Mouse (Mus musculus) gastrocnemius, postnatal 4 days (tissue): ENCODE results near the gene Col6a6. TPM values are rescaled to one million over a fixed set of nuclear protein-coding genes. Genes with fewer than 3 reads are reported as not detected.
"Not testable (repeated sequence)": the region's sequence is repeated elsewhere in the genome, so short reads cannot be mapped to it uniquely, and the experiment has no call there.

Experiments
- DNase-seq, 2 experiments: peaks; one replicate each; pipeline ENCODE4 v3.0.0; 2021 to 2022; ENCODE audit warnings: low spot score in 2 of 2, mixed read lengths in 2 of 2
- long read RNA-seq, 2 experiments: library from polyadenylated mRNA; stranded (forward); transcript quantifications; one replicate each; pipeline ENCODE4 v2.0.0; 2021
- total RNA-seq, 2 experiments: library from RNA; stranded (reverse); gene quantifications; 2 replicates each; pipeline ENCODE4 v1.2.3; 2021

Gene Col6a6
- 100 to 1,000 TPM; 102 to 105 TPM for total RNA-seq
- long read RNA-seq, experiment 1, partial matches to known transcripts: 9 of 15 reads
- long read RNA-seq, experiment 1, other reads (novel, unspliced or antisense): 6 of 15 reads
- long read RNA-seq, experiment 2, partial matches to known transcripts: 8 of 15 reads
- long read RNA-seq, experiment 2, other reads (novel, unspliced or antisense): 7 of 15 reads

DNA sequence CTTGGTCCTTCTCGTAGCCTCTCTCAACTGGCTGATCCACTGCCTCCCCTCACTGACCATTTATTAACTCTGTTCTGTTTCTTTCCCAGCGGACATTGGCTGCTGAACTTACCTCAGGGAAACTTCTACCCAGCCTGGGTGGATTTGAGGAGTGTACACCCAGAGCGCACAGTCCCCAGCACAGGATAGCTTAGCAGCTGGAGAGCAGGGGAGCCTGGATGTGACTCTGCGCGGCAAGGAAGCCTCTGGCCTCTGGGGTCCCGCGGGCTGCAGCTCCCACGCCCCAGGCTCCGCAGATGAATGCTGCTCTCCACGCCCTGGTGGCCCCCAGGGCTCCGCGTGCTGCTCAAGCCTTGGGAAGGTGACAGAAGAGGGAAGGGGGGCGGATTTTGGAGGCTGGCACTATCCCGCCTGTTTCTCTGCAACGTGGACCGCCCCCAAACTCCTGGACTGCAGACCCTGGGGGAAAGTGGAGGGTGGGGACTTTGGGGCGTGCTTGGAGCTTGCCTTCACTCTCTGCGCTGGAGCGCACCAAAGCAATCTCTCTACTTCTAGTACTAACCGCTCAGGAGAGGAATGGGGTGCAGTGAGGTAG lies at the start of gene Col6a6:
Gene Col6a6 (minus strand): TSS at position 370 of the 595 bp plus-strand sequence.
- DNase-seq: peak; percentile 48 to 68

DNA sequence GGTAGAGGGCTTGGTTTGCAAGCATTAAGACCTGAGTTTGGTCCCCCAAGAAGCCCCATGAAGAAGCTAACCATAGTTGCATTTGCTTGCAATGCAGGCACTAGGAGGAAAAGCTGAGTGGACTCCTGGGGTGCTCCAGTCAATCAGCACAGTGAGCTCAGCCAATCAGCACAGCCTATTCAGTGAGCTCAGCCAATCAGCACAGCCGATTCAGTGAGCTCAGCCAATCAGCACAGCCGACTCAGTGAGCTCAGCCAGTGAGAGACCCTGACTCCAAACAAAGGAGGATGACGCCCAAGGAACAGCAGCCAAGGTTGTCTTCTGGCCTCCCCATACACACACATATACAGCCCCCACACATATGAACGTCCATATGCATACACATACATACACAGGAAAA lies 48.2 kb upstream of the Col6a6 start:
- no peak for DNase-seq

DNA sequence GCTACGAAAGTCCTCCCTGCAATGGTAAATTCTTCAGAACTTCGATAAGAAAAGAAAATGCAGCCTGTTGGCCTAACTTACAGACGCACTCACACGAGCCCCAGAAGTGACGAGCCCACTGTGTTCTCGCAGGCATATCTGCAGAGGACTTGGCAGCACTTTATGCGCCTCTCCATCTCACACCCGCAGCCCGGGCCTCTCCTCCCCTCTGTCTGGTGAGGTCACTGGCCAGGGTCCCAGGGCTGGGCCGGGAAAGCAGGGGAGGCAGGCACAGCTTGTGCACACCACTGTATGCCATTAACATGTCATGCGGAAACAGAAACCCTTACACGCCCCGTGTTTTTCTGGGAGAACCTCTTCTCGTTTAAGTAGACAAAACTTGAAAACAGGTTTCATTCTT lies 43.7 kb upstream of the Col6a6 start:
- DNase-seq: no peak

DNA sequence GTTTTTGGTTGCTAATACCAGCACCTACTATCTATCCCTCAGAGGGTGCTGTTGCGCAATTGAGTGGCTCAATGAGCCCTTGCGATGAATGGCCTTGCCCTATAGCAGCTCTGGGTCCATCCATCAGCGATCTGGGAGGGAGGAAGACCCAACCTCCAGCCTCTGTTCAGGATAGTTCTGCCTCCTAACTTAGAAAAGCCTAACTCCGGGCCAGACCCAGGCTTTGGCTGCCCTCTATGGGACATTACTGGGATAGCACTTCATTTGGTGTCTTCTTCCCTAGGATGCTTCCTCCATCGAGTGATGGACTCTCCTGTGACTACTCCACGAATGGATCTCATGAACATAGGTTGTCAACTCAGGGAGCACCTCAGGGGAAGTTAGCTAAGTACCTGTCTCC lies 29.8 kb upstream of the Col6a6 start:
- peak; percentile 62 to 74 for DNase-seq

DNA sequence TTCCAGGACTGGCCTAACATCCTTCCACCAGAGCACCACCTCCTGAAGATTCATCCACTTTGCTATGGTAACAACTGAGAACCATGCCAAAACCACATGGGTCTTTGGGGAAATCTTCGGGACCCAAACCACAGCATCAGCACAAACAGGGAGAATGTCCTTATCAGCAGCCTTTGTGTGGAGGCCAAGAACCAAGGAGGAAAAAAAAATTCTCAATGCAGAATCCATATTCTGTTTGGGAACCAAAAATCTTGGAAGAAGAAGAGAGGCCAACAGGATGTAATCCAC lies 24.8 kb upstream of the Col6a6 start:
- DNase-seq: no peak

DNA sequence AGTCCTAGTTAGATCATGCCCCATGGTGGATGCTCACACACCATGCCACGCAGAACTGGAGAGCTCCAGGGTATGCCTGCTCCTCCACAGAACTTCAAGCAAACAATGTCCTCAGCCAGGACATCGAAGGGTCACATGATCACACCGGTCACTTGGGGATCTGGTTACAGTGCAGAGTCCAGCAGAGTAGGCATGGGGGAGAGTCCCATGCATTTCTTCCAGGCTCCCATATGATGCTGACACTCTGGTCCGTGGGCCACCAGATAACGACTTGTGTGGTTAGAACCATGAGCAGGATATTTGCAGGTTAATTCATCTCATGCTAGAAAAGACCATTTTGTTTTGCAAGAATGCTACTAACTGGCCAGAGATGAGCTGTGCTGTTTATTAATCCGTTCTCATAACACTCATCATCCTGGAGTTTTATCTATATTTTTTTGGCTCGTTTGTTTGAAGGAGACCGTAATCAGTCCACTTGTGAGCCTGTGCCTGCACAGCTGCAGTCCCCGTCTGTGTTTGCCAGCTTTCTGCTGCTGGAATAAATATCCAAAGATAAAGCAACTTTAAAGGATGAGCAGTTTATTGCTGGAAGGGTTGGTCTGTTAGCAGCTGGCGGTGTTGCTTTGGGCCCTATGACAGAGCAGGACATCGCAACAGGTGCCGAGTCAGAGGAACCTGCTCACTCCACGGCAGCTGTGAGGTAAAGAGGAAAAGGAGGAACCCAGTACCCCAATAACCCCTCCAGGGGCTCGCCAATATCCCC lies 24.2 kb upstream of the Col6a6 start:
- DNase-seq: peak in 1 of 2 experiments; percentile 41

DNA sequence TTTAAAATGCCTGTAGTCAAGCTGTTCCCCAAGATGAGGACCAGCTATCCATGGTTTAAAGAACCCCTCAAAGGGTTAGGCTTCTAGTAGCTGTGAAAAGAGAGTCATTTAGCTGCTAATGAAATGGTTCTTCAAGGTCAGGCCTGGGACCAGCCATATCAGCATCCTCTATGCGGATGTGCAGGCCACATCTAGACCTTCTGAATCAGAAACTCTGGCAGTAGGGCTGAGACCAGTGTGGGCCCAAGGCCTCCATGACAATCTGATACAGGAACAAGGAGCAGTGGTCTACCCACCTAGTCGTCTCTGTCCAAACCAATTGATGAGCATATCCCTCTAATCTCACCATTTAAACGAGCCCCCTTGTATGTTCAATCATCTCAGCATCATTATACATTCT lies 23.1 kb upstream of the Col6a6 start:
- no peak for DNase-seq

DNA sequence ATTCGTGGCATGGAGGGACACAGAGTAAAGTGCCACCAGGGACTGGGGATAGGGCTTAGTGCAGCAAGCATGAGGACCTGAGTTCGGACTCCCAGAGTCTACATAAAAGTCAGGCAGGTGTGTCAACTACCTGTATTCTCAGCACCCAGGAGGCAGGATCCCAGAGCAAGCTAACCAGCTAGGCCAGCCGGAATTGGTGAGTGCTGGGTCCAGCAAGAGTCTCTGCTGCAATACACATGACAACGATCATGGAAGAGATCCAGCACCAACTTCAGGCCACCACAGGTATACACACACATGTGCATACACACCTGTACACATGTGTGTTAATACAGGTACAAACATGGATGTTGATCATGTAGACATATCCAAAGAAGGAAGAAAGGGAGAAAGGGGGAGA lies 20.4 kb upstream of the Col6a6 start:
- DNase-seq: no peak

DNA sequence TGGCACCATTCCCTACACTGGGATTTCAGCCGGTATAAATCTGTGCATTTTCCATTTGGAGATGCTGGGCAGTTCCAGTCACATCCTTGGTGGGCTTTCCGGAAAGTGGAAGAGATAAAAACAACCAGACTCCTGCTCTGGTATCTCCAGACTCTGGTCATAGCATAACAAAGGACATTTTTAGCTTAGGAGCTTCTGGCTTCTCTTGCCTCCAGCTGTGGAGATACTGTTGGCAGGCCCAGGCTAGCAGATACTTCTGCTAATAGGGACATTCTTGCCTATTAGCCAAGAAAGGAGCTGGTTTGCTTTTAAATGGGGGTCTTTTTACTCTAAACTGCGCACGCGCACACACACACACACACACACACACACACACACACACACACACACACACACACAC lies 19.3 kb upstream of the Col6a6 start:
- DNase-seq: no peak

DNA sequence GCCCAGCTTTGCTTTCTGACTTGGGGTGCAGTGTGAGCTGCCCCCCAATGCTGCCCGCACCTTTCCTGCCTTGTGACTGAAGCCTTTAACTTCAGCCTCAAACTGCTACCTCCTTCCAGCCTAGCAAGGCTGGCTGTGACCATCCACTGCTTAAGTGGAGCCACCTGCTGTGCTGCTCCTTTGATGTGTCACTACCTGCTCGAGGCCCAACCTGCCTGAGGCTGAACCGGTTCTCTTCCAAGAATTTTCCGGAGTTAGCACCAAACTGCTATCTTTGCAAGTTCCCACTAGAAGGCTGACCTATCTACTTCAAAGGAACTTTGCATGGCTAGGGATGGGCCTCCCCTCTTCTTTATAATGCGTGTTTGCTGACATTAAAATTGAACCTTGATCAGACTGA lies 13.4 kb upstream of the Col6a6 start:
- DNase-seq: not testable (repeated sequence)

DNA sequence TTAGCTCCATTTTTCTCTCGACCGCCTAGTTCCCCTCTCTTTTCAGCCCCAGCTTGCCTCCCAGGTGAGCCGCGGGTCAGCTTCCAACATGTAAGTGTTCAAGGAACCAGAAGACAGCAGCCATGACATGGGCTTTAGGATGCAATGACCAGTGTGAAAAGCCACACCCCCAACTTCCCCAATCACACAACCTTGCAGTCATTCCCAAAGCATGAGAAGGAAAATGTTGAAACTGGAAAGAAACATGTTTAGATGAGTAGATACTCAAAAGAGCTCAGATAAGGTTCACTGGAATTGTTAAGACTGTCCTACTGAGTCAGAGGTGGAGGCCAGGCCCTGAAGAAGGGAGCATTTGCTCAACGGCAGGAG lies 11.2 kb upstream of the Col6a6 start:
- DNase-seq: no peak

DNA sequence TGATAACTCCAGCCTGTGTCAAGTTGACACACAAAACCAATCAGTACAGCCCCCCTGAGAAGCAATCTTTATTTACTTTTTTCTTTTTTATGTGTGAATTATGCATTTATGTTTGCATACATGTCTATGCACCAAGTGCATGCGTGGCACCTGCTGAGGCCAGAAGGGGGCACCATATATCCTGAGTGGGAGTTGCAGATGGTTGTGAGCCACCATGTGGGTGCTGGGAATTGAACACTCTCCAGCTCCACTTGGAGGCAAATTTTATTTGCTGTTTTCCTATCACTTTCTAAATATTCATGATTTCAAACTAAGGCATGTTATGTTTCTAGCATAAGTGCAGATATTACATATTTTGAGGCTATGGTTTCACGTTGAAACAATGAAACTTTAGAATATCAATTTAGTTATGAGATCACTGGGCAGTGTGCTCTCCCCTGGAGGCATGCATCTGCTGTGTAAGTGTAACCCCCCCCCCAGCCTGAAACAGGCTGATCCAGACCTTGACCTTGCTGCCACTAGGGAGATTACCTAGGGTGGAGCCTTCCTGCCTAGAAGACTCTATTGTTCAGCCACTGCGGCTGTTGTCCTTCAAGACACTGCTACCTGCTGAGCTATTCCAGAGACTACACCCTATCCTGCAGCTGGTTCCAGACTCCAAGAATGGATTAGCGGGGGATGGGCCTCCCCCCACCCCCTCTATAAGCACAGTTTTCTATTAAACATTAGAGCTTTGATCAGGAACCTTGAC lies 10.6 kb upstream of the Col6a6 start:
- no peak for DNase-seq

DNA sequence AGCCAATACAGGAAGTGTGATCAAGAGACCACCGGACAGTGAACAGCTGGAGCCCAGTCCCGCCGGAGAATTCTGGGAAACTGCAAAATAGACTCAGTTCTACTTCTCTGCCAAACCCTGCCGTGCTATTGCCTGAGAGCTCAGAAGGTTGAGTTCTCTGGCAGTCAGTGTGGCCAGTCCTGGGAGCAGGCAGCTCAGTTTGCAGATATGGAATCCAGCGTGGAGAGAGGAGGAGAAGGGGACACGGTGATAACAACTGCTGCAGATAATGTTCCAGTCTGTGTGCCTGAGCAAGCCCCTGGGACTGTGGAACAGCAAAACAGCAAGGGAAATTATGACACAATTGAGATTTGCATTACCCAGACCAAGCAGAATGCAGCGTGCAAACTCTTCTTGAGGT lies 7.6 kb upstream of the Col6a6 start:
- peak in 1 of 2 experiments; percentile 61 for DNase-seq

DNA sequence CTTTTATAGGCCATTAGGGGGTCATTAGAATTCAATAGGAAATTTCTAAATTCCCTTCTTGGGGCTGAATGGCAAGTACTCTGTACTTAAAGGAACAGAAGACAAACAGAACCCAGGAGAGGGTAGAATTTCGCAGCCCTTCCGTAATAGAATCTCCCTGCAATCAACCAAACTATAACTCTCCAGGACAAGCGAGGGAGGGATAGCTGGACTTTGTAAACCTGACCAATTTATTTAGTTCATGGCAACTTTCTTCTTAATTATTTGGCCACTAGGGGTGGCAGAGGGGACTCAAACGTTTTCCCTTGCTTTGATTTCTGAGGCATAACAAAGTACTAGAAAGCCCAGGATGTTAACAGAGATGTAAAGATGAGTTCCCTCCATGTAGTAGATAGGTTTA lies 6.8 kb upstream of the Col6a6 start:
- DNase-seq: no peak

DNA sequence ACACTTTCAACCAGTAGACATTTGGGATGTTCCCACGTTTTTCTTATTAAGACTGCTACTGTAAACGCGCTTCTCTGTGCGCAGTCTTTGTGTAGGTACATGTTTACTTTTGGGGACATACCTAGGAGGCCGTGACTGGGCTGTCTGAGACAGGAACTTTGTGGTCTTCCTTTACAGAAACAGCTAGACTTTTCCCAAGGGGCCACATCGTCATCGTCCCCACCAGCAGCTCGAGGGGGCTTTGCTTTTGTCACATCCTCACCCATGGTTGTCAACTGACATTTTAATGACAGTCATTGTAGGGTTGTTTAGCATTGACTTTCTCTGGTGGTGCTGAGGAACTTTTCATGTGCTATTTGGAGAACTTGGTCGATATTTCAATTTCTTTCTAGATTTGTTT lies 3.3 kb upstream of the Col6a6 start:
- no peak for DNase-seq

DNA sequence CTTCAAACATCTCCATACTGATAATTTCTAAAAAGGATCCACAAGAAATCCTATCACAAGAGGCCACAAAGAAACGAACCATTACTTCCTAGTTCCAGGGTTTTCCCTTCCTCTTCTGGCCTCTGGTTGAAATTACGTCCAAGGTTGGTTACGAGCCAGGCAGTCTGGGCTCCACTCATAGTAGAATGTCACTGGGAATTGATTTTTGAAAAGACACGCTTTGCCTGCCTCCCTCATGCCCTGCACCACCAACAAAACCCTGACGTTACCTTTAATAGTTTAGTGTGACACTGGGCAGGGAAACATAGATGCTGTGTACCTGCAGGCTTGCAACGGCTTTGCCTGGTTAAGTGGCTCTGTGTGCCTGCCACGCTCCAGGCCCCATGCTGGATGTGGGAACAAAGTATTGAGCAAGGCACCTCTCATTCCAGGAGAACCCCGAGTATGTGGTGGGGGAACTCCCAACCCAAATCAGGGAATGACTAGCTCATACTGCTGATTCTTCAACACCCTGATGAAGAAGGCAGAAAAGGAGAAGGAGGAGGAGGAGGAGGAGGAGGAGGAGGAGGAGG lies 798 bp downstream of the Col6a6 start:
- DNase-seq: peak; percentile 37 to 83

DNA sequence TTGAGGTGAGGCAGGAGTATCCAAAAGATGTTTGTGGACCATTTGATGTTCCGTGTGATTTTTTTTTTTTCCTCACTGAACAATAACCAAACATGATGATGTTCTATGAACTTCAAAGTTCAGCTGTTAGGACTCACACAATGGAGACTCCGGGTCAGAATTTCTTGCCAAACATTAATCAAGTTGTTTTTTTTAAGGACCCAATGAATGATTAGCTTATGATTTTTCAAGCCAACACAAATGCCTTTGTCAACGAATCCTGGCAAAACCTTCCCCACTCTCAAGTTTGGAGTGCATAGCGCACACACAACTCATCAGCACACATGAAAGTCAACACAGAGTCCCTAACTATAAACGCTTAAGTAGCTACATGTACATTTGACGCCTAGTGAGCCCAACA lies 7.2 kb downstream of the Col6a6 start:
- DNase-seq: no peak

DNA sequence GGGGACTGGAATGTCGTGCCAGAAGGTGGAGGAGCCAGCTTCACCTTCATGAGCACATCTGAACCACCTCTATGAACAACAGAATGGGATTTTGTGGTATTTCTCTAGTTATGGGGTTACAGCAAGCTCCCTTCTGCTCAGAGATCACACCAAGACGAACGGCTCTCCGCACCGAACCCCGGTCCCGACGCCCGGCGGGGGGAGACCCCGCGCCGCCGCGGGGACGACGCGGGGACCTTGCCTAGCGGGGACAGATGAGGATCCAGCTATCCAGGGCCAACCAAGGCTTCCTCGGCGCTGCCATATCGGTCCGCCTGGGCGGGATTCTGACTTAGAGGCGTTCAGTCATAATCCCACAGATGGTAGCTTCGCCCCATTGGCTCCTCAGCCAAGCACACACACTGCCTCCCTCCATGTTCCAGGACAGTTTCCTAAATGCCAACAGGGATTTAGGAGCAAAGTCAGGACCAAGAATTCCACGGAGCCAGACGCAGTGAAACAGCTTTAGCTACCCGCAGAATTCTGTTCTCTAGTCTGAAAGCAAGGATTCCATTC lies 8.7 kb downstream of the Col6a6 start:
- no peak for DNase-seq

DNA sequence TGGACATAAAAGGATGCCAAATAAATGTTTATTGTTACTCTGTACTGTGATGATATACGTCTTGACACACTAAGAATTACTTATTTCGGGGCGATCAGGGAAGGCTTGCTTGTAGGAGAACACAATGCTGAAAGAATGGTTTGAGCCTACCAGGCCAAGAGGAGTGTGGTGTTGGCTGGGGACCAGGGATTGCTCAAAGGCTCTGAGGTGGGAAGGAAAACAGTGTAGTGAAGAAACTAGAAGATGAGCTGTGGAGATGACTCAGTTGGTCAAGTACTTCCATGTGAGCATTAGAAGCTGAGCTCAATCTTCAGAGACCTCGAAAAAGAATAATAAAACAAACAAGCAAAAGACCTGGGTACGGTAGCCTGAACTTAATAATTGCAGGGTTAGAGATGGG lies 13.5 kb downstream of the Col6a6 start:
- DNase-seq: no peak

DNA sequence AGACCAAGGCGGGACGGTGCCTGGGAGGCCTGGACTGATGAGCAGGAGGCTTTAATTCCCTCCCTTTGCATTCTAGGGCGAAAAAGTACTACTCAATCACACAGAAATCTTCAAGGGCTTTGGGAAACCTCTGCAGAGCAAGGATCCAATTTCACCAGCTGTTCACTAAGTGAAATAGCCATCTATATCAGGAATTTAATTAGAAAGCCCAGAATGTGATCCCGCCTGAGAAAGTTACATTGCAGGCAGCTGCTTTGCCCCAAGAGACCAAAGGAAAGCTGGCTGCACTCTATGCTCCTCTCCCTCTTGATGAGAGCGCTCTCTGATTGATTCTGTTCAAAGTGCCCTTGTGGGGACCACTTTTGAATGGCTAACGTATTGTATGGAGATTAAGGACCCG lies 16.5 kb downstream of the Col6a6 start:
- peak in 1 of 2 experiments; percentile 48 for DNase-seq

DNA sequence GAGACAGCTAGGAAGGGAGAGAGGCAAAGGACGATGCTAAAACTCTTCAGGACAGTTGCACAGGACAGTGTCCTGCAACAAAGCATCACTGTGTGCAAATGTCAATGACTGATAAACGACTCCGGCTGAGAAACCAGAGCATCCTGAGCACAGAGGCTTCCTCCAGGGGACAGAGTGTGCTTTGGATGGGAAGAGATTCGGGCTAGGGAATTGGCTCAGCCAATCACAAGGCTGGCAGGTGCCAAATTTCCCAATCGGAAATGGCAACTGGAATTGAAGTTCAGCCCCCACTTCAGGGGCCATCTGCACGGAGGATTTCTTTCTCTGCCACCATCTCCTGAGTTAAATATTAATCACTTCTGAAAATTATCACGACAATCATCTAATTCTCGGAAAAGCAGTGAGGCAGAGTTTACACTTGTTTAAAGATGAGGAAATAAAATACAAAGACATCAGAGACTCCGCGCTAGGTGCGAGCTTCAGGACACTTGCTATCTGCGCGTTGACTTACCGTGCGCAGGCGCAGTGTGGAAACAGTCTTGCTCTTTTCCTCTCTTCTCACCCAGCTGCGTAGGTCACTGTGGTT lies 18.9 kb downstream of the Col6a6 start:
- no peak for DNase-seq
